Mouse (Mus musculus): ENCODE data around the gene Dmrt1. TPM values are rescaled to one million over a fixed set of nuclear protein-coding genes. Genes with fewer than 3 reads are reported as not detected.

Gene Dmrt1
- polyA plus RNA-seq, 1 experiment: not detected

DNA sequence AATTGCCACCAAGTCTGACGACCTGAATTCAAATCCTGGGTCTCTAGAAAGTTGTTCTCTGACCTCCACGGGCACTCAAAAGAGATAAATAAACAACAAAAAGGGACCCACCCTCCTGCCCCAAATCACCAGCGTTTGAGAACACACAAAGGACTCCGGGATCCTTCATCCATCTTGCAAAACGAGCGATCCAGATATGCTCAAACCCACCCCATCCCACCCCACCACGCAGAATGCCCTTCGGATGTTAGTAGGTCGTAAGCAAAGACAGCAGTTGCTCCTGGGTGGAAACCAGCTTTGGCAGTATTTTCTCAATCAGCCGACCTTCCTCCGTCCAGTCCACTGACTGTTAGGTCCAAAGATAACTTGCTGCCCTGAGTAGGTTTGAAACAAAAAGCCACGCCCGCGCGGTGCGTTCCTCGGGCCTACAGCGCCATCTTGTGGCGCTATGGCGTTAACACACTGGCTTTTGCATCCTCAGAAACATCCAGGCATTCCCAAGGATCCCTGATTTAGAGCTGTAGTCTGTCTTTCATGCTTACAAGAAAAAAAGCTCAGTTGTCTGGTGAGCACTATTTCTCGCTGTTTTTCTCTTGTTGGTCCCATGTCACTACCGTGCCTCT, 130.3 kb downstream of the Dmrt1 start:
- TF ChIP-seq CTCF (IDR thresholded peaks at IDR 0.05; ENCODE audit: borderline replicate concordance, control insufficient read depth, extremely low read depth, insufficient read depth, low read length, poor library complexity) (0 out of 2 replicates have a peak, but pooled peaks have one; percentile 43), POLR2A (IDR thresholded peaks at IDR 0.05; ENCODE audit: control insufficient read depth, extremely low read depth, insufficient read depth, low read length, poor library complexity) (no peak)
- Histone ChIP-seq H3K36me3 (ENCODE audit: control insufficient read depth, insufficient read depth, low read length) (no peaks in the 10 kb centered on the region), H3K27ac (ENCODE audit: control insufficient read depth, insufficient read depth, low read length) (no peak overlapping the region), H3K4me3 (ENCODE audit: control insufficient read depth, insufficient read depth, low read length) (no peak overlapping the region), H3K4me1 (replicated peaks; ENCODE audit: control insufficient read depth, insufficient read depth, low read length) (no peaks in the 10 kb centered on the region), H3K27me3 (ENCODE audit: control insufficient read depth, insufficient read depth, low read length) (no peaks in the 10 kb centered on the region)
- no peak for DNase-seq
- 21% methylated on average over 22 of the region's 22 CpGs for WGBS

DNA sequence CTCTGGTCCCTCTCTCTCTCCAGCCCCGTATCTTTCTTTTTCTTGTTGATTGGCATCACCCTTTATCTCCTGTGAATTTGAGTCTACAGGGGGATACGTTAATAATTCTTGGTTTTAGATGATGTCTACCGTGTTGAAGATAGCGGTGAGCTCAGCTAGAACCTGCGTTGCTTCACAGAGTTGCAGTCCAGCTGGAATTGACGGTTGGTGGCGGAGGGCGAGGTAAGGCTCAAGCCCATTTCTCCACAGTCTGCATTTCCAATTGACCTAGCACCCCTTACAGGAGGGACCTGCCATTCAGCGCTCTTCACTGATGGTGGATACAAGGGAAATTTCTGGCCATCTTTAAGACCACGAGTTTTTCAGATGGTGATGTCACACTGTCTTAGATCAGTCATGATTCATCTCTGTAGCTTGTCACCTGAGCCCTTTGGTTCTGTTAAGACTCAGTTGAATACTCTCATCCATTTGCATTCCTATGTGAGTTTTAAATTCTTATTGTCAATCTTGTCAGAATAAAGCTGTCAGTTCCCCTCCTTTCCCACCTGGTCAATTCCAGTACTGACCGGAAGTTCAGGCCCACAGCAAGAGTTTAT, 133.4 kb downstream of the Dmrt1 start:
- Histone ChIP-seq H3K4me1 (replicated peaks; ENCODE audit: control insufficient read depth, insufficient read depth, low read length) (no peaks in the 10 kb centered on the region), H3K36me3 (ENCODE audit: control insufficient read depth, insufficient read depth, low read length) (no peaks in the 10 kb centered on the region), H3K27me3 (ENCODE audit: control insufficient read depth, insufficient read depth, low read length) (no peaks in the 10 kb centered on the region), H3K27ac (ENCODE audit: control insufficient read depth, insufficient read depth, low read length) (no peak overlapping the region), H3K4me3 (ENCODE audit: control insufficient read depth, insufficient read depth, low read length) (no peak overlapping the region)
- 81% methylated on average over 11 of the region's 11 CpGs for WGBS
- no peak for TF ChIP-seq POLR2A (IDR thresholded peaks at IDR 0.05; ENCODE audit: control insufficient read depth, extremely low read depth, insufficient read depth, low read length, poor library complexity)
- TF ChIP-seq CTCF (IDR thresholded peaks at IDR 0.05; ENCODE audit: borderline replicate concordance, control insufficient read depth, extremely low read depth, insufficient read depth, low read length, poor library complexity): no peak
- no peak for DNase-seq

DNA sequence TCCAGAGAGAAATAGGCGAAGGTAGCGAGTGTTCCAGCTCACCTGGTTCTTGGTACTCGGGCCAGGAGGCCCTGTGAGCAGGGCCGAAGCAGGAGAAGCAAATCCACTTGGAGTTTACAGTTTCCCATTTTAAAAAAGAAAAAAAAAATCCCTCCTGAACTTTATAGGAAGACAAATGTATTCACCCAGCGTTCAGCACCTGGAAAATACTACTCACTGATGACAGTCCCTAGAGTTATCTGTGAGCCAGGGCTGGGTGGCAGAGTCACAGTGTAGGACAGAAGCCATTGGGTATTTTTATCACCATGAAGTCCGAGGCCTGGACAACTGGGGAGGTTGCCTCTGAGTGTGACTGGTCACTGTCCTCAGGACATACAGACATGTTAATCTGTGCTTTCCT, 136.4 kb downstream of the Dmrt1 start:
- Histone ChIP-seq H3K4me1 (replicated peaks; ENCODE audit: control insufficient read depth, insufficient read depth, low read length) (no peaks in the 10 kb centered on the region), H3K4me3 (ENCODE audit: control insufficient read depth, insufficient read depth, low read length) (no peak overlapping the region), H3K27ac (ENCODE audit: control insufficient read depth, insufficient read depth, low read length) (no peak overlapping the region), H3K27me3 (ENCODE audit: control insufficient read depth, insufficient read depth, low read length) (no peaks in the 10 kb centered on the region), H3K36me3 (ENCODE audit: control insufficient read depth, insufficient read depth, low read length) (no peaks in the 10 kb centered on the region)
- no peak for TF ChIP-seq POLR2A (IDR thresholded peaks at IDR 0.05; ENCODE audit: control insufficient read depth, extremely low read depth, insufficient read depth, low read length, poor library complexity)
- TF ChIP-seq CTCF (IDR thresholded peaks at IDR 0.05; ENCODE audit: borderline replicate concordance, control insufficient read depth, extremely low read depth, insufficient read depth, low read length, poor library complexity): no peak
- no peak for DNase-seq
- 93% methylated on average over 6 of the region's 6 CpGs for WGBS

GRCm38 (mm10) chr19:25647136-25647535, 141.7 kb downstream of the Dmrt1 start:
- no peak for TF ChIP-seq POLR2A (IDR thresholded peaks at IDR 0.05; ENCODE audit: control insufficient read depth, extremely low read depth, insufficient read depth, low read length, poor library complexity)

DNA sequence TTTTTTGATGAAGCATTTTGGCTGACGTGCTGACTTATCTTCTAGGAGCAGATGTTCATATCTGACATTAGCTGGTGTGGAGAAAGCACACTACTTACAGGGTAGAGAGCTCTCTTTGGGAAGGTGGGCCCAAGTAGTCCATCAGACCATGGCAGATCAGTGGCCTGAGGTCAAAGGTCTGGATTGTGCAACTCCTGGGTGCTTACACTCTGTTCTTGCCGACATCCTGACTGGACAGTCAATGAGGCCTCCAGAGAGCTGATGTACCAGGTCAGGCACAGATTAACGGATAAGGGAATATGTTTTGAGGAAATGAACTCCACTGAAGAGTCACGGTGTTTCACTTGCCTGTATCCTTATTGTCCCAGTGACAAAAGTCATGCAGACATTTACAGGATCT, 143.3 kb downstream of the Dmrt1 start:
- no peaks in the 10 kb centered on the region for H3K4me1 ChIP-seq (replicated peaks; ENCODE audit: control insufficient read depth, insufficient read depth, low read length)
- no peaks in the 10 kb centered on the region for H3K27me3 ChIP-seq (ENCODE audit: control insufficient read depth, insufficient read depth, low read length)
- no peak for TF ChIP-seq CTCF (IDR thresholded peaks at IDR 0.05; ENCODE audit: borderline replicate concordance, control insufficient read depth, extremely low read depth, insufficient read depth, low read length, poor library complexity)
- no peak for TF ChIP-seq POLR2A (IDR thresholded peaks at IDR 0.05; ENCODE audit: control insufficient read depth, extremely low read depth, insufficient read depth, low read length, poor library complexity)
- no peak for DNase-seq
- H3K36me3 ChIP-seq (ENCODE audit: control insufficient read depth, insufficient read depth, low read length): no peaks in the 10 kb centered on the region
- H3K4me3 ChIP-seq (ENCODE audit: control insufficient read depth, insufficient read depth, low read length): no peak overlapping the region
- no peak overlapping the region for H3K27ac ChIP-seq (ENCODE audit: control insufficient read depth, insufficient read depth, low read length)
- WGBS: 74% methylated on average over 4 of the region's 4 CpGs

More at GRCm38 (mm10) chr19:25647136-25647535, 141.7 kb downstream of the Dmrt1 start:
- Histone ChIP-seq H3K27ac (ENCODE audit: control insufficient read depth, insufficient read depth, low read length) (no peak overlapping the region), H3K36me3 (ENCODE audit: control insufficient read depth, insufficient read depth, low read length) (no peaks in the 10 kb centered on the region), H3K4me1 (replicated peaks; ENCODE audit: control insufficient read depth, insufficient read depth, low read length) (no peaks in the 10 kb centered on the region), H3K4me3 (ENCODE audit: control insufficient read depth, insufficient read depth, low read length) (no peak overlapping the region), H3K27me3 (ENCODE audit: control insufficient read depth, insufficient read depth, low read length) (no peaks in the 10 kb centered on the region)
- WGBS: 73% methylated on average over 3 of the region's 3 CpGs
- DNase-seq: no peak

GRCm38 (mm10) chr19:25650474-25650873, 145.1 kb downstream of the Dmrt1 start:
- Histone ChIP-seq H3K4me1 (replicated peaks; ENCODE audit: control insufficient read depth, insufficient read depth, low read length) (no peaks in the 10 kb centered on the region), H3K27me3 (ENCODE audit: control insufficient read depth, insufficient read depth, low read length) (no peaks in the 10 kb centered on the region), H3K27ac (ENCODE audit: control insufficient read depth, insufficient read depth, low read length) (no peak overlapping the region), H3K4me3 (ENCODE audit: control insufficient read depth, insufficient read depth, low read length) (no peak overlapping the region), H3K36me3 (ENCODE audit: control insufficient read depth, insufficient read depth, low read length) (no peaks in the 10 kb centered on the region)
- DNase-seq: no peak
- 88% methylated on average over 10 of the region's 10 CpGs for WGBS
- TF ChIP-seq CTCF (IDR thresholded peaks at IDR 0.05; ENCODE audit: borderline replicate concordance, control insufficient read depth, extremely low read depth, insufficient read depth, low read length, poor library complexity): no peak
- TF ChIP-seq POLR2A (IDR thresholded peaks at IDR 0.05; ENCODE audit: control insufficient read depth, extremely low read depth, insufficient read depth, low read length, poor library complexity): no peak
